Mouse (Mus musculus) erythroid progenitor cell, adult 5-6 weeks (primary cell): ENCODE results near the gene Fcgbp. TPM values are rescaled to one million over a fixed set of nuclear protein-coding genes. Genes with fewer than 3 reads are reported as not detected.
A peak's percentile ranks its signal among the peaks of the same experiment; 100 is the strongest.
"Not testable (repeated sequence)": the region's sequence is repeated elsewhere in the genome, so short reads cannot be mapped to it uniquely, and the experiment has no call there.

Experiments
- ATAC-seq: replicated peaks from 2 replicates; pipeline ENCODE4 v1.8.0; 2016; ENCODE audit warnings: moderate number of reproducible peaks, mild to moderate bottlenecking, moderate TSS enrichment, inconsistent platforms; ENCODE audit not compliant: poor library complexity, low FRiP score, severe bottlenecking
- total RNA-seq, 2 experiments: library from RNA; stranded (forward) in 1 of 2; stranded (reverse) in 1 of 2; fragments of 150-400 nt in 1 of 2; fragments of 186-747, 209-891 nt in 1 of 2; gene quantifications; 2 replicates each; pipeline versions ENCODE4 v1.2.3 to v1.2.4; 2015 to 2017; ENCODE audit warnings: low replicate concordance in 2 of 2

The Fcgbp gene
- total RNA-seq, 2 experiments from 2014 or later, result not detected

DNA sequence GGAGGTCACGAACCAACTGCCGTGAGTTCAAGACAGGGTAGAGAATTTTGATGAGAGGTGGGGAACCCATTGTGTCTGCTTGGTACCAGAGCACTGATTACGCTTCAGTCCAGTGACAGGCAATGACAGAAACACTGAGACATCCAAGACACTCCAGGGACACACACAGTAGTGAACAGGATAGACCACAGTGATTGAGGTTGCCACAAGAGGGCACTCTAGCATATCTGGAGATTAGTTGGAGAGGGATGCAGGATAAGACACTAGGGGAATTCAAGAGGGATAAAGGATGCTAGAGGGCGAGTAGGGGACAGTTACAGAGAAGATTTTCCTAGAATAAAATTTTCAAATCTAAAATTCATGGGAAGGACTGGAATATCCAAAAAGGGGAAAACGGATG is 66.6 kb downstream of the Fcgbp start:
- ATAC-seq, result no peak

DNA sequence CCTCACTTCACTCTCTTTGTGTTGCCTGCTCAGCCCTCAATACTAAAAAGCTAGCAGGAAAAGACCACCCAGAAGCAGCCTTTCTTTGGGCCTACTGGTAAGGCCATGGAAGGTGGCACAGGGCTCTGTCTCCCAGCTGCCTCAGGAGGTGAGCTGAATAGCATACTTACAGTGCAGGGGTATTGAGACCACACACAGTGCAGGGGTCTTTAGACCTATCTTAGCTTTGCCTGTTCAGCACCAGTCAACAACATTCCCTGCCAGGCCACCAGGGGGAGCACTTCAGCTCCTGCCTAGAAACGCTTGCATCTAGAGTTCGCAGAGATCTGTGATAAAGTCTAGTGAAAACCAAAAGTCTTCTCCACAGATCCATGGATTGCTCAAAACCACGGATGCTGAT is 77.2 kb downstream of the Fcgbp start:
- ATAC-seq, result no peak

DNA sequence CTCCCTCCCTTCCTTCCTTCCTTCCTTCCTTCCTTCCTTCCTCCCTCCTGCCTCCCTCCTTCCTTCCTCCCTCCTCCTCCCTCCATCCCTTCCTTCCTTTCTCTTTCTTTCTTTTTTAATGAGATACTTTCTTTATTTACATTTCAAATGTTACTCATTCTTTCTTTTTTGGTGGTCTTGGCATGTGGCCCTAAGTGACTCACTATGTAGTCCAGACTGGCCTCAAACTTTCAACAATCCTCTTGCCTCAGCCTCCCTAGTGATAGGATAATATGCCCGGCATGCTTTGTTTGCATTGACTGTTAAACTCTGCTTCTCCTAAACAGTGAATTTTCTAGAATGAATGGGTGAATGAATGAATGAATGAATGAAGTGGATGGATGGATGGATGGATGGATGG is 78.8 kb downstream of the Fcgbp start:
- ATAC-seq, result no peak

DNA sequence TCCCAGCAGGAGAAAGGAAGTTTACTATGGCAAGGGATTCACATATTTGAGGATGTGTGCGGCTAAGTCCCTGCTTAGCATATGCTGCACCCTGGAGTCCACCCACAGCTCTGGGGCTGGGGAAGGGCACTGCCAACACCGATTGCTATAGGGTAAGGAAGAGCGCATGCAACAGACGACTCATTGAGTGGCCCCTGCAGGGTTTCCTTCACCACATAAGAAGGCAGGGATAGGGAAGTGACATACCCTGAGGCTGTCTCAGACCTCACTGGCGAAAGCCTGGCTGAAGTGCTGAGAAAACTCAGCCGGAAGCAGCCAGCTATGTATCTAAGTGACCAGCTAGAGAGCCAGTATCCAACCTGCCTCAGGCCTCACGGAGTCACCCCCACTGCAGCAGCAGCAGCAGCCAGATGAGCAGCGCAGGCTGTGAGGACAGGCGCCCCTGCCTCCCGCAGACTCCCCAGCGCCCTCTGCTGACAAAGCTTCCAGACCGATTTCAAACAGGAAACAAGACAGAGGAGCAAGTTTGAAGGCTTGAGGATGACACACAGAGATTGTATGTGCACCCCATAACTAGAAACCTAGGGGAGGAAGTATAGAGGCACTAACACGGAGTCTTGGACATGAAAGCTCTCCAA is 80.7 kb downstream of the Fcgbp start:
- ATAC-seq, result no peak

DNA sequence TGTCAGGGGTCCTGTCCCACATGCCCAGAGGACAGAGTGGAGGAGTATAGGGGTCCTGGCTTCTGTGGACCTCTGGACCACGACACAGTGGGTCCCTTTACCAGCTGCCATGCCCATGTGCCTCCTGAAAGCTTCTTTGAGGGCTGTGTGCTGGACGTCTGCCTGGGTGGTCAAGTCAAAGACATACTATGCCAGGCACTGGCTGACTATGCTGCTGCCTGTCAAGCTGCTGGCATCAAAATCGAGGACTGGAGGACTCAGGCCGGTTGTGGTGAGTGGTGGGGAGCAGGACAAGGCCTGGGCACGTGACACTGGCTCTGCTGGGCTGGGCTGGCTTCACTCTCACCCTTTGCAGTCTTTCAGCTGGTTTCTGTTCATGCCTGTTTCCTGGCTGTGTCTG is 82.6 kb downstream of the Fcgbp start:
- ATAC-seq, result not testable (repeated sequence)

DNA sequence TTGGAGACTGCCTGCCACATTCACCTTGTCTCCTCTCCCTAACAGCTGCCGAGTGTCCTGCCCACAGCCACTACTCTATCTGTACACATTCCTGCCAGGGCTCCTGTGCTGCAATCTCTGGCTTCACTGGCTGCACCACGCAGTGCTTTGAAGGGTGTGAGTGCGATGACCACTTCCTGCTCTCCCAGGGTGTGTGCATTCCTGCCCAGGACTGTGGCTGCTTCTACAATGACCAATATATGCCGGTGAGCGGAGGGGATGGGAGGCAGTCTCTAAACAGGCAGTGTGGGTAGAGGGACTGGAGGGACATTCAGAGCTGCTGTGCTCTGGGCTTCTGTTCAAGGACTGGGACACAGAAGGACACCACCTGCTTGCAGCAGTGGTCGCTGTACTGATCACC is 88.3 kb downstream of the Fcgbp start:
- 0 out of 2 replicates have a peak, but pooled peaks have one; percentile 54 for ATAC-seq

DNA sequence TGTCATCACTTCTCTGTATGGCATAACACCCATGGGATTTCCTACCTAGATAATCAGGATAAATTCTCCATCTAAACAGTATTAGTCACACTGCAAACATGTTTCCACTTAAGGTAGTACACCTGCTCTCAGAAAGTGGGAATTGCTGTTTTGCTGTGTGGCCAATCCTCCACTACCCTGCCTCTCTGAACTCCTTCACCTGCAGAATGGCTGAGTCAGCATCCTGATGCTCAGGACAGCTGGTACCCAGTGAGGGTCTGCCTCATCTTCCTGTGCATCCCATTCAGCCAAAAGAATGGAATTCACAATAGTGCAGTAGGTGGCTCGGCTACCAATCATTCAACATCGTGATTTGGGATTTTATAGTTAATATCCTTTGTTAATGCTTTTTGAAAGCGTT is 88.9 kb downstream of the Fcgbp start:
- no peak for ATAC-seq

DNA sequence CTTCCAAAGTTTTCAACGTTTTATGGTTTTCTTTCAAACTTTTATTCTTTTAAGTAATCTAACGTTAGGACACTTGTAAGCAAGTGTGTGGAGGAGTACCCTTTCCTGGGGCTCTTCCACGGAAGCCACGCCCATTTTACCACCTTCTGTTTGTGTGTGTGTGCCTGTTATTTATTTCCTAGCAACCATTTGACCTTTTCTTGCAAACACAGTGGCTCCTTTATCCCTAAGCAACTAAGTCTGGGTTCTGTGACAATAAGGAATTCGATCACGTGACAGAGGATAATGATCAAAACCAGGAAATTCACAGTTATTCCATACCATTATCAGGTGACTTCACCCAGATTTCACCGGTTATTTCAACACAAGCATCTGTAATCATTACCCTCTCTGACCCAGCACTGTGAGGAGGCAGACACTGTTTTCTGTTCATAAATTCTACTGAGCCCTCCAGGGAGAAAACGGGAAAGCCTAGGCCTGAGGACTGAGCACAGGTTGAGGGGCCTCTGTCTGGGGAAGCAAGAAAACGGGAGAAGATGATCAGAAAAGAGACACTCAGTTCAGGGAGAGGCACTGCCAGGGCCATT is 90.2 kb downstream of the Fcgbp start:
- ATAC-seq, result no peak

DNA sequence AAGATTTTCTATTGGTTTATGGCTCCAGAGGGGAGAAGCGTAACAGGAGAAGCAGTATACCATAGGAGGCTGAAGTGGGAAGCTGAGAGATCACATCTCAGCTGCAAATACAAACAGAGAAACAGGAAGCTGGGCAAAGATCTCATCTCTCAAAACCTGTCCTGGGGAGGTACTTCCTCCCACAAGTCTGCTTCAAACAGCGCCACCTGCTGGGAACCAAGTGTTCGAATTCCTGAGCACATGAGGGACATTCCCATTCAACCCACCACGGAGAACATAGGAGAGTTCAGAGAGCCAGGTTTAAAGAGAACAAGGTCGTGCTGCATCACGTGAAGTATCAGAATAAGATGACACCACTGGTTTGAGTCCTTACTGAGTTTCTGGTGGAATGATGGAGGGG is 94.4 kb downstream of the Fcgbp start:
- no peak for ATAC-seq

DNA sequence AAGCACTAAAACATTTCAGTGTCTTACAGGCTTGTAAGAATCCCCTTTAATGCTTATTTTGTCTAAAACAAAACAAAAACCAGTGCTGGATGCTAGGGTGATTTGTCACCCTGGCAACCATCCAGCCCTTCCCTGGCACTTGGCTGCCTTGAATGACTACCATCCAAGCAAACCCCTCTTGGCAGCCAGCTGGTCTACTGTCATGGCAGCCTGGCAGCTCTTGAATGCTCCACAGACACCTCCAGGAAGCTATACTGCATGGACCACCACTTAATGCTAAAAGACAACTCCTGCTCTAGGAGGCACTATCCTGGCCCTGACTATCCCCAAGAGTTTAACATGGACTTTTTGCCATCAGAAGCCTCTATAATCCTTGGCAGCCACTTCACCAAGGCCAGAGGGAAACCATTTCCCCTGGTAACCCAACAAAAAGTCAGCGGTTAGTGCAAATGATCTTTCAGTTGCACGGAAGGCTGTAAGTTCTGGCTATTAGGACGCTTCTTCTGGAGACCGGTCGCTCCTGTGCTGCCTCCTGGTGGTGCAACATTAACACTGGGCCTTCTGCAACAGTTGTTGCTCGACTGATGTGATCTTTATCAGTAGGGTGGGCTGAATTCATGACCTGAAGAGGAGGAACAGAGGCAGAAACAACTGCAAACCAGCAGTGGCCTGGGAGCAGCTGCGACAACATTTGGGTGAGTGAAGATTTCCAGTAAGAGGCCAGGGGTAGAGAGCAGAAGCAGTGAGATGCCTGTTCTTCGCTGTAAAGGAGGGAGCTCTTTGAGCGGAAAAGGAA is 97.5 kb downstream of the Fcgbp start:
- ATAC-seq, result peak; percentile 84

DNA sequence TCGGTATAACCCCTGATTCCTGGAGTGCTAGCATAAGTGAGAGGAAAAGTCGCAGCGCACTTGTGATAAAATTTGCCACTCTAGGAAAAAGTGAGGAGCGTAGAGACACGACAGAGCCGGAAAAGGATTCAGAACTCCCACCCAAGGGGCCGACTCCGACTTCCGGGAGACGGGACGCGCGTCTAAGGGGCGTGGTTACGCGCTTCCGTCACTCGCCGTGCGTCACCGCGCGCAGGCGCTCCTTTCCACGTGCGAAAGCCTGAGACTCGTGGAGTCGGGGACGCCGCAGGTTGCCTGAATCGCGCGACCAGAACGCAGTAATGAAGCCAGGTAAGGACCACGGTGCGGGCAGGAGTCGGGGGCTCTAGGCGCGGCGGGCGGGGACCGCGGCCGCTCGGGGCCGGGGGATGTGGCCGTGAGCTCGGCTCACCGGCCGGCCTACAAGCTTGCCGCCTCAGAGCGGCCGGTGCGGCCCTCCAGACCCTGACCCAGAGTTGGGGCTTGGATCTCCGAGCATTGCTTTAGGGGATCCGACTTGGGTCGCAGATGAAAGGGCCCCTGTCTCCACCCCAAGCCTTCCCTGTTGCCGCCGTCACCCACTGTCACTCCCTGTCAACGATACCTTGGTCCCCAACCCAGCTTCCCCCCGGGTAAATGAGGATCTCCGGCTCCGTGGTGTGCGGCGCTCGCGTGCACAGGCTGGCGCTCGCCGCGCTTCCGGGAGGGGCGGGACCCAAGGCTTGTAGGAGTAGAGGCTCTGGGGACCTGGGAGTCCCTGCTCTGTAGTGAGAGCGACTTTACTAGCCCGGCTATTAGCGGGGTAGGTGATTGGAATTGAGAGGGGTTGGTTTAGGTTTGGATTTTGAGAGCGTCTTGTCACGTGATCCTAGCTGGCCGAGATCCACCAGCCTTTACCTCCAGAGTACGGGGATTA is 98.7 kb downstream of the Fcgbp start, which contains the start of gene Fbl:
Gene Fbl, plus strand, starts transcription at position 222 of the 934 bp plus-strand sequence.
- ATAC-seq, result peak; percentile 90

Other genes with a start within 250 kb of the Fcgbp start
- gene Zfp59, start 232.6 kb upstream of the Fcgbp start, total RNA-seq (2015; ENCODE audit: low replicate concordance), result 1.4 TPM in 1 of 2 replicates, not detected in the other
- gene Zfp59, start 232.6 kb upstream of the Fcgbp start, total RNA-seq (2017; ENCODE audit: low replicate concordance), result 0.61 and 1.2 TPM in 2 replicates
- 0.72 and 2.5 TPM in 2 replicates for gene Zfp607a, start 213.7 kb upstream of the Fcgbp start, total RNA-seq (2015; ENCODE audit: low replicate concordance)
- gene Zfp607a, start 213.7 kb upstream of the Fcgbp start, total RNA-seq (2017; ENCODE audit: low replicate concordance), result 0.51 and 2.2 TPM in 2 replicates
- gene Zfp974, start 141.8 kb upstream of the Fcgbp start, total RNA-seq (2015; ENCODE audit: low replicate concordance), result not detected in 2 replicates
- 1.8 TPM in 1 of 2 replicates, not detected in the other for gene Zfp974, start 141.8 kb upstream of the Fcgbp start, total RNA-seq (2017; ENCODE audit: low replicate concordance)
- gene Zfp780b, start 92.1 kb upstream of the Fcgbp start, total RNA-seq (2015; ENCODE audit: low replicate concordance), result 2.1 and 6.5 TPM in 2 replicates
- gene Zfp780b, start 92.1 kb upstream of the Fcgbp start, total RNA-seq (2017; ENCODE audit: low replicate concordance), result 2.7 and 7.6 TPM in 2 replicates
- 0.36 and 0.84 TPM in 2 replicates for gene Zfp850, start 57.1 kb upstream of the Fcgbp start, total RNA-seq (2015; ENCODE audit: low replicate concordance)
- 1.2 TPM in 1 of 2 replicates, not detected in the other for gene Zfp850, start 57.1 kb upstream of the Fcgbp start, total RNA-seq (2017; ENCODE audit: low replicate concordance)
- 77.1 and 114 TPM in 2 replicates for gene Psmc4, start 21.1 kb upstream of the Fcgbp start, total RNA-seq (2015; ENCODE audit: low replicate concordance)
- gene Psmc4, start 21.1 kb upstream of the Fcgbp start, total RNA-seq (2017; ENCODE audit: low replicate concordance), result 48.6 and 65.1 TPM in 2 replicates
- not detected in 2 replicates for gene 9530053A07Rik, start 58.2 kb downstream of the Fcgbp start, total RNA-seq (2015; ENCODE audit: low replicate concordance)
- gene 9530053A07Rik, start 58.2 kb downstream of the Fcgbp start, total RNA-seq (2017; ENCODE audit: low replicate concordance), result not detected in 2 replicates
- gene Fbl, start 98.5 kb downstream of the Fcgbp start, total RNA-seq (2015; ENCODE audit: low replicate concordance), result 18.4 and 40.4 TPM in 2 replicates
- gene Fbl, start 98.5 kb downstream of the Fcgbp start, total RNA-seq (2017; ENCODE audit: low replicate concordance), result 15.7 and 17.5 TPM in 2 replicates
- gene Dyrk1b, start 108.2 kb downstream of the Fcgbp start, total RNA-seq (2015; ENCODE audit: low replicate concordance), result 7.5 and 10.1 TPM in 2 replicates
- 8.4 and 12.5 TPM in 2 replicates for gene Dyrk1b, start 108.2 kb downstream of the Fcgbp start, total RNA-seq (2017; ENCODE audit: low replicate concordance)
- gene Eid2, start 196.6 kb downstream of the Fcgbp start, total RNA-seq (2015; ENCODE audit: low replicate concordance), result 10.1 TPM in 1 of 2 replicates, not detected in the other
- 3.3 TPM in 1 of 2 replicates, not detected in the other for gene Eid2, start 196.6 kb downstream of the Fcgbp start, total RNA-seq (2017; ENCODE audit: low replicate concordance)
- 5.4 TPM in 1 of 2 replicates, not detected in the other for gene Eid2b, start 206.5 kb downstream of the Fcgbp start, total RNA-seq (2015; ENCODE audit: low replicate concordance)
- gene Eid2b, start 206.5 kb downstream of the Fcgbp start, total RNA-seq (2017; ENCODE audit: low replicate concordance), result 2.1 TPM in 1 of 2 replicates, not detected in the other
- gene Selenov, start 219.9 kb downstream of the Fcgbp start, total RNA-seq (2015; ENCODE audit: low replicate concordance), result not detected in 2 replicates
- gene Selenov, start 219.9 kb downstream of the Fcgbp start, total RNA-seq (2017; ENCODE audit: low replicate concordance), result not detected in 2 replicates
- gene Dll3, start 231.0 kb downstream of the Fcgbp start, total RNA-seq (2015; ENCODE audit: low replicate concordance), result not detected in 2 replicates
- gene Dll3, start 231.0 kb downstream of the Fcgbp start, total RNA-seq (2017; ENCODE audit: low replicate concordance), result not detected in 2 replicates
- gene Timm50, start 240.8 kb downstream of the Fcgbp start, total RNA-seq (2015; ENCODE audit: low replicate concordance), result 15.9 and 16.3 TPM in 2 replicates
- 7.8 and 12.7 TPM in 2 replicates for gene Timm50, start 240.8 kb downstream of the Fcgbp start, total RNA-seq (2017; ENCODE audit: low replicate concordance)